Mouse (Mus musculus) left cerebral cortex, postnatal 36 days (tissue): Measurements from ENCODE around the gene Macrod2. TPM values are rescaled to one million over a fixed set of nuclear protein-coding genes. Genes with fewer than 3 reads are reported as not detected.

Experiments
- DNase-seq, 2 experiments: peaks; one replicate each; pipeline ENCODE4 v3.0.0; 2021 to 2022; ENCODE audit warnings: low spot score in 2 of 2, mixed read lengths in 1 of 2
- intact Hi-C: fragments of 180-260 bp; cut with DNase I; formaldehyde crosslinking; loops from one replicate; pipeline ENCODE4 v1.15.1; 2025
- total RNA-seq, 2 experiments: library from RNA; stranded (reverse); gene quantifications; 2 replicates each; pipeline ENCODE4 v1.2.3; 2021

Gene Macrod2
- total RNA-seq, 2 experiments from 2014 or later: 47.2 to 55.6 TPM

- intact Hi-C loops: loop anchor here (10.0 kb wide), 1 partner anchor 129 kb away; no protein-coding TSS in a partner anchor
- no peak for DNase-seq
Observed at GRCm38 (mm10) chr2:140535832-140536571, 140.9 kb downstream of the Macrod2 start.

- intact Hi-C loops: no loop called here
- DNase-seq: no peak
Observed at GRCm38 (mm10) chr2:140549286-140549685, 154.2 kb downstream of the Macrod2 start.

- intact Hi-C loops: no loop called here
Observed at GRCm38 (mm10) chr2:140561426-140561825, 166.3 kb downstream of the Macrod2 start.

GRCm38 (mm10) chr2:140570874-140571273 lies 175.8 kb downstream of the Macrod2 start:
- DNase-seq: no peak
- intact Hi-C loops: no loop called here

More at GRCm38 (mm10) chr2:140561426-140561825, 166.3 kb downstream of the Macrod2 start:
- no peak for DNase-seq

- DNase-seq: no peak
Observed at GRCm38 (mm10) chr2:140592537-140593261, 197.6 kb downstream of the Macrod2 start.

GRCm38 (mm10) chr2:140596906-140597305 lies 201.8 kb downstream of the Macrod2 start:
- intact Hi-C loops: no loop called here
- no peak for DNase-seq

More at GRCm38 (mm10) chr2:140592537-140593261, 197.6 kb downstream of the Macrod2 start:
- intact Hi-C loops: no loop called here

GRCm38 (mm10) chr2:140615451-140615850 lies 220.3 kb downstream of the Macrod2 start:
- intact Hi-C loops: no loop called here
- DNase-seq: no peak

GRCm38 (mm10) chr2:140621730-140622337 lies 226.7 kb downstream of the Macrod2 start:
- no peak for DNase-seq
- intact Hi-C loops: no loop called here

- DNase-seq: no peak
- intact Hi-C loops: no loop called here
Observed at GRCm38 (mm10) chr2:140653481-140653880, 258.4 kb downstream of the Macrod2 start.

- no peak for DNase-seq
- intact Hi-C loops: no loop called here
Observed at GRCm38 (mm10) chr2:140653978-140654377, 258.9 kb downstream of the Macrod2 start.

GRCm38 (mm10) chr2:140662673-140663072 lies 267.6 kb downstream of the Macrod2 start:
- intact Hi-C loops: loop anchor here (10.0 kb wide), 2 partner anchors 128 to 1982 kb away; no protein-coding TSS in a partner anchor

GRCm38 (mm10) chr2:140664381-140664780 lies 269.3 kb downstream of the Macrod2 start:
- intact Hi-C loops: loop anchor here (10.0 kb wide), 2 partner anchors 130 to 1980 kb away; no protein-coding TSS in a partner anchor
- DNase-seq: no peak

More at GRCm38 (mm10) chr2:140662673-140663072, 267.6 kb downstream of the Macrod2 start:
- DNase-seq: no peak

- DNase-seq: no peak
- intact Hi-C loops: loop anchor here (10.0 kb wide), 2 partner anchors 132 to 1978 kb away; no protein-coding TSS in a partner anchor
Observed at GRCm38 (mm10) chr2:140666846-140667245, 271.7 kb downstream of the Macrod2 start.

- intact Hi-C loops: loop anchor here (10.0 kb wide), 2 partner anchors 133 to 1977 kb away; no protein-coding TSS in a partner anchor
- no peak for DNase-seq
Observed at GRCm38 (mm10) chr2:140667261-140668047, 272.3 kb downstream of the Macrod2 start.

- intact Hi-C loops: loop anchor here (10.0 kb wide), 2 partner anchors 134 to 1976 kb away; no protein-coding TSS in a partner anchor
- peak; percentile 73 to 78 for DNase-seq
Observed at GRCm38 (mm10) chr2:140668311-140668710, 273.2 kb downstream of the Macrod2 start.

- intact Hi-C loops: loop anchor here (10.0 kb wide), 2 partner anchors 134 to 1976 kb away; no protein-coding TSS in a partner anchor
- DNase-seq: no peak
Observed at GRCm38 (mm10) chr2:140669081-140669480, 274.0 kb downstream of the Macrod2 start.

GRCm38 (mm10) chr2:140669786-140670185 lies 274.7 kb downstream of the Macrod2 start:
- intact Hi-C loops: loop anchor here (2.0 to 10.0 kb wide), 4 partner anchors 135 to 1975 kb away; no protein-coding TSS in a partner anchor
- DNase-seq: no peak

- peak; percentile 72 to 76 for DNase-seq
- intact Hi-C loops: loop anchor here (2.0 to 10.0 kb wide), 2 partner anchors 734 to 1574 kb away; no protein-coding TSS in a partner anchor
Observed at GRCm38 (mm10) chr2:140670457-140670856, 275.3 kb downstream of the Macrod2 start.
